Mouse (Mus musculus) erythroblast, embryonic 14.5 days (primary cell): ENCODE measurements around the gene Tshz2.

Experiments
- GATA1 ChIP-seq: IDR thresholded peaks from 2 replicates; pipeline ENCODE4 v1.6.1; 2012; ENCODE audit warnings: low read length, inconsistent platforms, mixed read lengths
- TAL1 ChIP-seq: IDR thresholded peaks from 3 replicates; pipeline ENCODE4 v1.6.1; 2012; ENCODE audit warnings: low read length, inconsistent platforms, mixed read lengths

- TF ChIP-seq TAL1 (no peak), GATA1 (no peak)
These were observed 404.0 kb downstream of the Tshz2 start for GRCm38 (mm10) chr2:170036791-170037241.
